ENCODE assay signal across 7 mouse cellular contexts in the genomic region with DNA sequence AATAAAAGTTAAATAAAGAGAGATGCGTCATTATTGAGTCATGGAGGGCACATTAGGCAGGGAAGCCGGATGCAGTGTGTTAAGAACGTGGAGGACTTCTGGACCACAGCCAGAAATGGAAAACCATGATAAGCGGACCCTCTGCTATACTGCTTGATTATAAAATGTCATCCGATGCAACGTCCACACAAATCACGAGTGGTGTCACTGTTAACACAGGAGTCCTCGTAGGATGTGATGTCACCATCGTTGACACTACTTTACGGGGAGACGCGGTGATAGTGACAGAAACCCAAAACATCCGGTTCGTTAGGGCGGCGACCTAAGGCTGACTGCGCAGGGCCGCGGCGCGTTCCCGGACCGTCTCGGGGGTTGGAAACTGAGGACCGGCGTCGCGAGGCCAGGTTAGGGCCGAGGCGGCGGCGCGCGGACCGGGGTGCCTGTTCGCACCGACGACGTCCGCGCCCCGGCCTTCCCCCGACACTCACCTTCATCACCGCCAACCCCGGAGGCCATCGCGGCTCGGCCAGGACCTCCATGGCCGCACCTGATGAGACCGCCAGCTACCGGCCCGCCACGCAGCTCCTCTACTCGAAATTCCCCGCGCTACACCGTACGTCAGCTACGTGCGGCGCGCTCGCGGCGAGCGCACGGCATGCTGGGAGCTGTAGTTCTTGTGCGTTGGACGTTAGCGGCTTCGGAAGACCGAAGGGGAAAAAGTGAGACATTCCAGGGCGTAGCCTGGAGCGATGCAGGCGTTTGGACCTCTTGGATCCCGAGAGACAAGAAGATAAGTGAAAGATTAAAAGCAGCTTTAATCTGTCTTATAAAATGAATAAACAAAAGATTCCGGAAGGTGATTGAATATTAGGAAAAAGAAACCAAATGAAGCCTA. TPM values are rescaled to one million over a fixed set of nuclear protein-coding genes. Genes with fewer than 3 reads are reported as not detected.
DNase-seq lines count a peak whose midpoint lies in the region; ATAC-seq and TF ChIP-seq lines count a peak whose summit lies in the region.

A gene (minus strand): TSS at position 631 of the 895 bp plus-strand sequence.

- H3K27ac ChIP-seq in intestine, embryonic 14.5 days (ENCODE audit: low read depth): peak within 1 kb of the TSS; percentile 62
- H3K27ac ChIP-seq in midbrain, embryonic 12.5 days (replicated peaks): 0 out of 2 replicates have a peak within 1 kb of the TSS, but pooled peaks have one; percentile 4
- H3K27ac ChIP-seq in small intestine, adult 2 months (ENCODE audit: insufficient read depth, low read depth, low read length): peak within 1 kb of the TSS; percentile 55

- peak; percentile 21; the same call in 1 of the 2 replicates for TF ChIP-seq POLR2A in small intestine, adult 2 months (IDR thresholded peaks at IDR 0.05; ENCODE audit: low read depth, low read length)

- H3K27me3 ChIP-seq in intestine, embryonic 14.5 days (replicated peaks; ENCODE audit: control insufficient read depth, insufficient read depth, low read length): no peaks in the 10 kb centered on the region
- peaks cover 13% of the 10 kb centered on the region for H3K27me3 ChIP-seq in midbrain, embryonic 12.5 days
- no peaks in the 10 kb centered on the region for H3K27me3 ChIP-seq in small intestine, adult 2 months (ENCODE audit: control insufficient read depth, insufficient read depth, low read length)

- H3K4me3 ChIP-seq in intestine, embryonic 14.5 days (ENCODE audit: low read depth, low read length): peak within 1 kb of the TSS; percentile 84
- H3K4me3 ChIP-seq in midbrain, embryonic 12.5 days: peak within 1 kb of the TSS; percentile 74
- peak within 1 kb of the TSS; percentile 88 for H3K4me3 ChIP-seq in small intestine, adult 2 months (ENCODE audit: low read depth, low read length)

- peak; percentile 79 for DNase-seq in adrenal gland, adult 18-20 months (ENCODE audit: low spot score in 2 of 2)
- peak; percentile 93 for DNase-seq in embryo, embryonic 10.5 days (ENCODE audit: low spot score)
- peak; percentile 78 for DNase-seq in gastrocnemius, postnatal 25 days
- DNase-seq in intestine, embryonic 14.5 days (ENCODE audit: low spot score): peak; percentile 89
- peak; percentile 84 for DNase-seq in left cerebral cortex, postnatal 4 days

- no peak for TF ChIP-seq CTCF in small intestine, adult 2 months (IDR thresholded peaks at IDR 0.05; ENCODE audit: extremely low read depth, insufficient read length, insufficient replicate concordance, low read depth, low read length)

- peak within 1 kb of the TSS; percentile 78 for H3K9ac ChIP-seq in intestine, embryonic 14.5 days (ENCODE audit: low read length)
- H3K9ac ChIP-seq in midbrain, embryonic 12.5 days (replicated peaks): peak within 1 kb of the TSS; percentile 58

- H3K9me3 ChIP-seq in intestine, embryonic 14.5 days (ENCODE audit: control insufficient read depth, low read length): no peaks in the 10 kb centered on the region
- H3K9me3 ChIP-seq in midbrain, embryonic 12.5 days: no peaks in the 10 kb centered on the region

- under 1% methylated on average over 77 of the region's 77 CpGs for WGBS in intestine, embryonic 14.5 days
- WGBS in midbrain, embryonic 12.5 days: under 1% methylated on average over 77 of the region's 77 CpGs
- under 1% methylated on average over 76 of the region's 77 CpGs for WGBS in small intestine, adult 2 months

- ATAC-seq in intestine, embryonic 14.5 days (replicated peaks; ENCODE audit: low FRiP score, low TSS enrichment, low read depth): peak; percentile 95
- peak; percentile 94 for ATAC-seq in midbrain, embryonic 12.5 days (ENCODE audit: low FRiP score, low read depth)

- intact Hi-C loops in left cerebral cortex, postnatal 4 days (cut with DNase I): no loop called here

- H3K4me1 ChIP-seq in intestine, embryonic 14.5 days (replicated peaks; ENCODE audit: control insufficient read depth, insufficient read depth, low read length): peaks cover 6% of the 10 kb centered on the region
- H3K4me1 ChIP-seq in midbrain, embryonic 12.5 days: peaks cover 14% of the 10 kb centered on the region
- no peaks in the 10 kb centered on the region for H3K4me1 ChIP-seq in small intestine, adult 2 months (ENCODE audit: control insufficient read depth, insufficient read depth, insufficient read length, low read length)

- peak within 1 kb of the TSS; percentile 71 for H3K4me2 ChIP-seq in intestine, embryonic 14.5 days (ENCODE audit: low read length)
- H3K4me2 ChIP-seq in midbrain, embryonic 12.5 days (replicated peaks): peak within 1 kb of the TSS; percentile 87

- peaks cover 12% of the 10 kb centered on the region; the same call in 1 of the 2 replicates for H3K36me3 ChIP-seq in intestine, embryonic 14.5 days (ENCODE audit: control insufficient read depth, insufficient read depth, low read length)
- H3K36me3 ChIP-seq in midbrain, embryonic 12.5 days: no peaks in the 10 kb centered on the region
- H3K36me3 ChIP-seq in small intestine, adult 2 months (ENCODE audit: control insufficient read depth, insufficient read depth, low read length): no peaks in the 10 kb centered on the region

RNA-seq across cellular contexts. Expression of the gene that starts here (rescaled TPM):
- total RNA-seq in adrenal gland, adult 18-20 months (2021): 1 to 10 TPM; 4.0 to 6.1 TPM
- 1 to 10 TPM in 1 of 2 experiments, under 1 TPM in 1; 0.54 to 1.6 TPM for total RNA-seq in gastrocnemius, postnatal 25 days (2021)
- 36.4 and 36.9 TPM in 2 replicates for polyA plus RNA-seq in intestine, embryonic 14.5 days (2014; fragmentation: Nextera tagmentation; extraction: Ambion mirVana)
- 10 to 100 TPM in 1 of 2 experiments, 1 to 10 TPM in 1; 9.4 to 10.5 TPM for total RNA-seq in left cerebral cortex, postnatal 4 days (2021)
- polyA plus RNA-seq in midbrain, embryonic 12.5 days (2016; fragmentation: Nextera tagmentation; extraction: Ambion mirVana): 32.9 and 34.8 TPM in 2 replicates
- polyA plus RNA-seq in small intestine, adult 2 months (2012; rRNA removed): 1.1 and 1.2 TPM in 2 replicates

Comparison
In these comparisons a context has a peak if more than half of its experiments do, and no peak if none do; other contexts are left out.
1. Peak in every context shown above with its lines: DNase-seq, ATAC-seq, H3K4me3 ChIP-seq and H3K27ac ChIP-seq.
2. RNA of the gene that starts here (polyA plus RNA-seq): 36.4 to 36.9 TPM in intestine, embryonic 14.5 days and 32.9 to 34.8 TPM in midbrain, embryonic 12.5 days; 1.1 to 1.2 TPM in small intestine, adult 2 months; every median in the first group is over 10 times any median in the second.
3. H3K27ac ChIP-seq: peak in every context shown above with its lines; median percentile 62 in intestine, embryonic 14.5 days; 55 in small intestine, adult 2 months; 4 in midbrain, embryonic 12.5 days.